Mouse (Mus musculus): Measurements from ENCODE around the gene Kifc1.
"Not testable (repeated sequence)": the region's sequence is repeated elsewhere in the genome, so short reads cannot be mapped to it uniquely, and the experiment has no call there.

GRCm38 (mm10) chr17:33875797-33876196 is 14.7 kb downstream of the Kifc1 start:
- TF ChIP-seq ZNF384 (IDR thresholded peaks at IDR 0.05; ENCODE audit: low read depth, low read length); CHD2 (IDR thresholded peaks at IDR 0.05; ENCODE audit: low read depth, low read length); MAFK (IDR thresholded peaks at IDR 0.05; ENCODE audit: insufficient read depth, low read depth, low read length): not testable (repeated sequence)

Measured in ES-E14 (cell line).